8 mouse cellular contexts compared by ENCODE assay signal in genomic region chr1:90974906-90975649, GRCm38 (mm10). TPM values are rescaled to one million over a fixed set of nuclear protein-coding genes. Genes with fewer than 3 reads are reported as not detected.
DNase-seq lines count a peak whose midpoint lies in the region; ATAC-seq lines count a peak whose summit lies in the region.

No protein-coding gene starts in this region.

- no peaks in the 10 kb centered on the region for H3K27me3 ChIP-seq in forebrain, embryonic 14.5 days (replicated peaks; ENCODE audit: control insufficient read depth, insufficient read depth, low read length)

- H3K4me3 ChIP-seq in forebrain, embryonic 14.5 days (ENCODE audit: low read depth, low read length) = no peak overlapping the region

- intact Hi-C loops in heart, postnatal 10 days (cut with DNase I) = loop anchor here (5.0 to 10.0 kb wide), 5 partner anchors 42 to 262 kb away; no protein-coding TSS in a partner anchor

- peaks cover 14% of the 10 kb centered on the region; the same call in 1 of the 2 replicates for H3K4me1 ChIP-seq in forebrain, embryonic 14.5 days (ENCODE audit: control insufficient read depth, insufficient read depth, low read length)

- H3K36me3 ChIP-seq in forebrain, embryonic 14.5 days (ENCODE audit: control insufficient read depth, insufficient read depth, low read length) = no peaks in the 10 kb centered on the region

- peak overlapping the region; percentile 16; the same call in 1 of the 2 replicates for H3K4me2 ChIP-seq in forebrain, embryonic 14.5 days (ENCODE audit: low read length)

- H3K9ac ChIP-seq in forebrain, embryonic 14.5 days (ENCODE audit: low read length) = 0 out of 2 replicates have a peak overlapping the region, but pooled peaks have one; percentile 32

- 8% methylated on average over 12 of the region's 12 CpGs for WGBS in forebrain, embryonic 14.5 days

- no peaks in the 10 kb centered on the region for H3K9me3 ChIP-seq in forebrain, embryonic 14.5 days (replicated peaks; ENCODE audit: control insufficient read depth, low read length)

- no peak overlapping the region for H3K27ac ChIP-seq in forebrain, embryonic 14.5 days (ENCODE audit: low read depth, low read length)

- peak; percentile 72 for ATAC-seq in forebrain, embryonic 14.5 days
- peak; percentile 82 for ATAC-seq in megakaryocyte progenitor cell, adult 5-6 weeks (replicated peaks; ENCODE audit: poor library complexity)

- DNase-seq in testis, postnatal 10 days (ENCODE audit: low spot score) = peak; percentile 39
- no peak for DNase-seq in testis, postnatal 14 days (ENCODE audit: low spot score)
- DNase-seq in forebrain, embryonic 14.5 days (ENCODE audit: low spot score) = peak; percentile 66
- peak; percentile 62 for DNase-seq in heart, postnatal 10 days
- peak; percentile 47 for DNase-seq in left cerebral cortex, adult 11 months (ENCODE audit: low spot score)
- DNase-seq in right cerebral cortex, postnatal 4 days = peak; percentile 31
- no peak for DNase-seq in thymus, postnatal 10 days (ENCODE audit: low spot score in 2 of 2)

RNA-seq across cellular contexts. Expression of gene Rab17, which starts 5.6 kb away (rescaled TPM):
- polyA plus RNA-seq in forebrain, embryonic 14.5 days (2014; fragmentation: Nextera tagmentation; extraction: Ambion mirVana) = 0.11 and 0.36 TPM in 2 replicates
- total RNA-seq in heart, postnatal 10 days (2021) = 1 to 10 TPM; 3.8 to 5.0 TPM
- 0.69 and 1.0 TPM in 2 replicates for total RNA-seq in megakaryocyte progenitor cell, adult 5-6 weeks (2015)
- total RNA-seq in megakaryocyte progenitor cell, adult 5-6 weeks (2017) = 2.3 and 3.0 TPM in 2 replicates

RNA-seq across cellular contexts. Expression of gene Prlh, which starts 22.2 kb away (rescaled TPM):
- not detected in 2 replicates for polyA plus RNA-seq in forebrain, embryonic 14.5 days (2014; fragmentation: Nextera tagmentation; extraction: Ambion mirVana)
- total RNA-seq in heart, postnatal 10 days (2021) = not detected
- not detected in 2 replicates for total RNA-seq in megakaryocyte progenitor cell, adult 5-6 weeks (2015)
- not detected in 2 replicates for total RNA-seq in megakaryocyte progenitor cell, adult 5-6 weeks (2017)

RNA-seq across cellular contexts. Expression of gene Lrrfip1, which starts 23.5 kb away (rescaled TPM):
- polyA plus RNA-seq in forebrain, embryonic 14.5 days (2014; fragmentation: Nextera tagmentation; extraction: Ambion mirVana) = 27.2 and 35.6 TPM in 2 replicates
- 100 to 1,000 TPM; 172 to 186 TPM for total RNA-seq in heart, postnatal 10 days (2021)
- total RNA-seq in megakaryocyte progenitor cell, adult 5-6 weeks (2015) = 70.8 and 70.9 TPM in 2 replicates
- total RNA-seq in megakaryocyte progenitor cell, adult 5-6 weeks (2017) = 121 and 127 TPM in 2 replicates

Comparison
In these comparisons a context has a peak if more than half of its experiments do, and no peak if none do; other contexts are left out.
1. DNase-seq: peak in testis, postnatal 10 days (single experiment), forebrain, embryonic 14.5 days (single experiment), heart, postnatal 10 days (2 of 2), left cerebral cortex, adult 11 months (single experiment) and right cerebral cortex, postnatal 4 days (single experiment); none in testis, postnatal 14 days (single experiment) and thymus, postnatal 10 days (0 of 2).